Mouse (Mus musculus): ENCODE data around the gene Rnf146. TPM values are rescaled to one million over a fixed set of nuclear protein-coding genes. Genes with fewer than 3 reads are reported as not detected.
A peak's percentile ranks its signal among the peaks of the same experiment; 100 is the strongest.
"Not testable (repeated sequence)": the region's sequence is repeated elsewhere in the genome, so short reads cannot be mapped to it uniquely, and the experiment has no call there.

Rnf146 gene
- 66.4 and 81.2 TPM in 2 replicates for polyA plus RNA-seq (2016; fragmentation: Nextera tagmentation; extraction: Ambion mirVana)

DNA sequence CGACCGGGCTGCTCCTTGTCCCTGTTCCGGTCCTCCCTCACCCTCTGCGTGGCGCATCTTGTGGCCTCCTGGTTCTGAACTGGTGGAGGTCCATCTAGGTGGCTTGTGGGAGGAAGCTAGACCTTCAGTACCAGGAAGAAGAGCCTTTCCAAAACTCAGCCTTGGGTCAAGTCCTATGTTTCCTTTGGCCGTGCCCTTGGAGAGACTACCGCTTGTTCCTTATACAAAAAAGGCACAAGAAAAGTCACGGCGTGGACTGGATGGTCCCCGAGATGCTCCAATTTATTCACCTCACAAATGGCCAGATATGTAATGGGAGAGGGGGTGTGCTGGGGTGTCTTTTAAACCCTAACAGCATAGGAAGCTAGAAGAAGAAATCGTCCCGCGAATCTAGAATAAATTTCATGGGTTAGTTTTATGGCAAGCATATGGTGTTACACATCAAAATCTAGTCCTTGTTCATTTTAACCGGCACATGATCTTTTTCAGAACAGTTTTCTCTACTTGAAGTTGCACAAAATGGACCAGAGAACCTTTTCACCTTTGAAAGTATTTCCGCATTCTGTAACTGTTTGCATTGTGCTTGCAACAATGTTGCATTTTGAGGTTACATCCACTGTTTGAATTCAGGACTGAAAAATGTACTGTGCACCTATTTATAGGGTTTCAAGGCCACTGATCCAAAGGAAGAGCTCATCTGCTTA lies at the start of gene Rnf146:
Gene Rnf146, minus strand, starts transcription at position 246 of the 704 bp plus-strand sequence.
- no peaks in the 10 kb centered on the region for H3K27me3 ChIP-seq
- ATAC-seq (ENCODE audit: low FRiP score, low read depth): no peak
- H3K4me1 ChIP-seq: peaks cover 17% of the 10 kb centered on the region
- H3K9ac ChIP-seq (replicated peaks): peak within 1 kb of the TSS; percentile 98
- WGBS: 11% methylated on average over 15 of the region's 15 CpGs
- no peaks in the 10 kb centered on the region for H3K36me3 ChIP-seq
- peak within 1 kb of the TSS; percentile 92 for H3K4me3 ChIP-seq
- no peaks in the 10 kb centered on the region for H3K9me3 ChIP-seq
- H3K27ac ChIP-seq (replicated peaks): peak within 1 kb of the TSS; percentile 99
- peak within 1 kb of the TSS; percentile 59 for H3K4me2 ChIP-seq (replicated peaks)

DNA sequence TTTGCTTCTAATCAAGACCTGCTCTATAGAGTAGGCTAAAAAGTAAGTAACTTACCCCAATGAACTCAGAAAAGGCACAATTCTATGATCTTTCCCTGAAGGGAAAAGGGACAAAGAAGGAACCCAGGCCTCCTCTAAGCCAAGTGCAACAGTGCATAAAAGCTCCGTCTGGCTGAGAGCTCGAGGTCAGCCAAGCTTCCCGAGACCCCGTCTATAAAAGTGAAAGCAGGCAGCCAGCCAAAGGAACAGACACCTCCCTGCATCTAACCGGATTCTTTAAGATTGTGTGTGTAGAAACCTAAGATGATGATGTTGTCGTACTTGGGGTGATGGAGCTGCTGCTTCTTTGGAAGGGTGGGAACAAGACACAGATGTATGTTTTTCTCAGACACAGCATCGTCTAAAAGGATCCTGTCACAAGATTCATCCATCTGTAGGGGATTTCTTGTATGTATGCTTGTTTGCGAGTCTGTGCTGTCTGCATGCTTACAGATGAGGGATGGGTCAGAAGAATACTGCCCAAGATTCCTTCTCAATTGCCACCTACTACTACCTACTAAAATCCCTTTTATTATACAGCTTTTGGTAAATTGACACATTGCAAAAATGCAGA lies 40.5 kb upstream of the Rnf146 start:
- H3K4me1 ChIP-seq: no peaks in the 10 kb centered on the region
- H3K27me3 ChIP-seq: no peaks in the 10 kb centered on the region
- 41% methylated on average over 8 of the region's 8 CpGs for WGBS
- no peak overlapping the region for H3K4me2 ChIP-seq (replicated peaks)
- no peak overlapping the region for H3K27ac ChIP-seq (replicated peaks)
- no peak for ATAC-seq (ENCODE audit: low FRiP score, low read depth)
- no peaks in the 10 kb centered on the region for H3K36me3 ChIP-seq
- H3K4me3 ChIP-seq: no peak overlapping the region
- no peak overlapping the region for H3K9ac ChIP-seq (replicated peaks)
- H3K9me3 ChIP-seq: no peaks in the 10 kb centered on the region

DNA sequence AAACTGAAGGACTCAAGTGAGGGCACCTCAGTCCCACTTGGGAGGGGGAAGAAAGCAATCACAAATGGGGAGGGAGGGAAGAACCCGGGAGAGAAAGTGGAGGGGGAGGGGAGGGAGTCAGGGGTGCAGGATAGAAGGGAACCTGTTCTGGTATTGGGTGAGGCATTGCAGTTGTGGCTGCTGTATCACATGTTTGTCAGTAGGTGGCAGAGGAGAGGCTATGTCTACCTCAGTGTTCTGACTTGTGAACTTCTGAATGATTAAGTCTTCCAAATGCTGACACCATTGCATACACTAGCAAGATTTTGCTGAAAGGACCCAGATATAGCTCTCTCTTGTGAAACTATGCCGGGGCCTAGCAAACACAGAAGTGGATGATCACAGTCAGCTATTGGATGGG lies 32.6 kb upstream of the Rnf146 start:
- H3K4me3 ChIP-seq; H3K4me2 ChIP-seq (replicated peaks); H3K27me3 ChIP-seq; H3K27ac ChIP-seq (replicated peaks); H3K4me1 ChIP-seq; H3K36me3 ChIP-seq; H3K9me3 ChIP-seq; ATAC-seq (ENCODE audit: low FRiP score, low read depth); H3K9ac ChIP-seq (replicated peaks): not testable (repeated sequence)
- 73% methylated on average over 2 of the region's 2 CpGs for WGBS

DNA sequence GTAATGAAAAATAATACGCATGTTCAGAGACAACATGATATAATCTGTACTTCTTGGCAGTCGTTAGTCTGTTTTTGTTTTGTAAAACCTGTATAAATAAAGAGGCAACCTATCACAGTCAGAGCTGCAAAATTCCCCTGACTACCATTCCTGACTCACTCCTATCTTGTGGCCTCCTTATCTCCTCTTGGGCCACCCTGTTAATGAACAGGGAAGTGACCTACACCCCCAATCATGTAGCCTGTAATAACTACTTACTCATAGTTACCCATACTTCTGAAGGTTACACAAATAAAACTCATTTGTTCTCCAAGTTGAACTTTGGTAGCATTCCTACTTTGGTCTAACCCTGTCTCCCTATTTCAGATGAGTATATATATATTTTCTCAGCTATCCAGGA lies 19.3 kb upstream of the Rnf146 start:
- Histone ChIP-seq H3K9me3 (no peaks in the 10 kb centered on the region), H3K27ac (replicated peaks) (no peak overlapping the region), H3K9ac (replicated peaks) (no peak overlapping the region), H3K4me1 (no peaks in the 10 kb centered on the region), H3K36me3 (no peaks in the 10 kb centered on the region), H3K4me2 (replicated peaks) (no peak overlapping the region), H3K27me3 (no peaks in the 10 kb centered on the region), H3K4me3 (no peak overlapping the region)
- ATAC-seq (ENCODE audit: low FRiP score, low read depth): no peak
- WGBS: 94% methylated on average over 2 of the region's 2 CpGs

DNA sequence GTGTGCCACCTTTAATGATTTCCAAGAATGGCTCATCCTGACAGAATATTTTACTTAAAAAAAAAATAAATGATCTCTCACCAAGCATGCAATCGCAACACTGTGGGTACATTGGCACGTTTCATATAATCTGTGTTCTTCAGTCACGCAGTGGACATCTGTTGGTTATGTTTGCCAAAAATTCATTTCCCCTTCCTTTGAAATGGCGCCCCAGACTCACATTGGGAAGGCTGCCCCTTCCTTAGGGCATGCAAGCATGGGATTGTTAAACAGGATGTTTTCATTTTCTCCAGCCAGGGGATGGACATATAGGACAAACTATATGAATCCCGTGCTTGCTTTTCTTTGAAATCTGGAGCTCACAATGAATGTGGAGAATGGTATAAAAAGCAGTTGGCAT lies 11.8 kb upstream of the Rnf146 start:
- Histone ChIP-seq H3K4me2 (replicated peaks) (no peak overlapping the region), H3K4me1 (no peaks in the 10 kb centered on the region), H3K9me3 (no peaks in the 10 kb centered on the region), H3K36me3 (no peaks in the 10 kb centered on the region), H3K4me3 (no peak overlapping the region), H3K27ac (replicated peaks) (no peak overlapping the region), H3K27me3 (no peaks in the 10 kb centered on the region), H3K9ac (replicated peaks) (no peak overlapping the region)
- 87% methylated on average over 5 of the region's 5 CpGs for WGBS
- no peak for ATAC-seq (ENCODE audit: low FRiP score, low read depth)

DNA sequence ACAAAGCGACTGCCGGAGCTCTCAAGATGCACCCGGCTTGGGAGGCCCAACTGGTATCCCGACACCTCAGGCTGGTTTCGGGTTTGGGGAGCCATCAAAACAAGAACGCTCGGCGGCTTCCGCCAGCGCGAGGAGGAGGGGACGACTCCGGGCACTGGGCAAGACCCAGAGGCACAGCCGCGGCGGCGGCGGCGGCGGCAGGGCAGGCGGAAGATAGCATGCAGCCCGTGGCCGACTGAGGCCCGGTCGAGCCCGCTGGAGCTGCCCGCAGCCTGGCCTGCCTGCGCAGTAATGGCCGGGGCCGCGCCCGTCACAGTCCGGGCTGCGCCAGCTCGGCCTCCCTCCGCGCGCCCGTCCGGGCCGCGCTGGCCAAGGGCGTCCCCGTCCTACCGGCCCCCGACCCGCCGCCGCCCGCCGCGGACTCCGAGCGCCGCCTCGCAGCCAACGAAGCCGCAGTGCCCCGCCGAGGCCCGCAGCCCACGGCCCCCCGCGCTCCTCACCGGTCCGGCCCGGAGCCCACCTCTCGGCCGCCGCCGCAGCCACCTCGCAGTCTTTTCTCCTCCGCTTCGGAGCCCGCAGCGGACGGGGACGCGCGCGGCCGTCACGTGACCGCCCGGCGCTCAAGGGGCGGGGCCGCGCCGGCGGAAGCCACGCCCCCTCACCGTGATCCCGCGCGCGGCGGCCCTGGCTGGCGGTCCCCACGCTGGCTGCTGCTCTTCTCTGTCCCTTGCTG lies 612 bp downstream of the Rnf146 start:
- Histone ChIP-seq H3K36me3 (no peaks in the 10 kb centered on the region), H3K4me2 (replicated peaks) (peak overlapping the region; percentile 59), H3K4me1 (peaks cover 20% of the 10 kb centered on the region), H3K9me3 (no peaks in the 10 kb centered on the region), H3K27ac (replicated peaks) (peak overlapping the region; percentile 99), H3K27me3 (no peaks in the 10 kb centered on the region), H3K4me3 (peak overlapping the region; percentile 92), H3K9ac (replicated peaks) (peak overlapping the region; percentile 98)
- under 1% methylated on average over 74 of the region's 100 CpGs for WGBS
- peak; percentile 97 for ATAC-seq (ENCODE audit: low FRiP score, low read depth)

DNA sequence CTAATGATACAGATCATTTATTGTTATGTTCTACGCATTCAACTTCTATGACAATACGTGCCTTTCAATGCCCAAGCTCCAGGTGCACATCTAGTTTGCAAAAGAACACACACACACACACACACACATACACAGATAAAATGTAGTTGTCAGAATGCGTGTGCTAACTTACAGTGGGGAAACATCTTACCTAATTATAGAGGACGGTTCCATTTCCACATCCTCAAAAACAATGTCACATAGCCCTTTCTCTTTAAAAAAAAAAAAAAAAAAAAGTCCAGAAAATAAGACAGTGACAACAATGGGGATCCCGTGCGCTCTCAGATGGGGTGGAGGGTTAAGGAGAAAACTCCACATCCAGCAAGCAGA lies 1.2 kb downstream of the Rnf146 start:
- 1% methylated on average over 6 of the region's 6 CpGs for WGBS

DNA sequence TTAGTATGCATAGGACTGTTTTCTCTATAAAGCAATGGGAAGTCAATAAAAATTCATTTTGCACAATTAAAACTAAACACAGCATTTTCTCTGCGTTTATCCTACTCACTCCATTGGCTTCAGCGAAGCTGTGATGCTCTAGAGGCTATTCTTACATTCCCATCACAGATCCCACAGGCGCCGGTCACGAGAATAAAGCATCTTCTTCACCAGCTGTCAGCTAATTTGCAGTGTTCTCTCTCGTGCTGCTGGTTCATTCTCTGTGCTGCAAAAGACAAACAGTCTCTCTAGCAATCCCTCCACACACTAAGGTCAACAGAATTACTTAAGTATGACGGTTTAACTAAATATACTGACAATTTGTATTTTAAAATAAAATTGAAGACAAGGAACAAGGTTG lies 8.1 kb downstream of the Rnf146 start:
- Histone ChIP-seq H3K4me1 (peaks cover 17% of the 10 kb centered on the region), H3K27me3 (no peaks in the 10 kb centered on the region), H3K4me3 (no peak overlapping the region), H3K4me2 (replicated peaks) (no peak overlapping the region), H3K9ac (replicated peaks) (no peak overlapping the region), H3K27ac (replicated peaks) (peak overlapping the region; percentile 49; the same call in 1 of the 2 replicates), H3K36me3 (peaks cover 10% of the 10 kb centered on the region; the same call in 1 of the 2 replicates), H3K9me3 (no peaks in the 10 kb centered on the region)
- 50% methylated on average over 7 of the region's 7 CpGs for WGBS
- ATAC-seq (ENCODE audit: low FRiP score, low read depth): 0 out of 2 replicates have a peak, but pooled peaks have one; percentile 51

More for the DNA sequence above, 1.2 kb downstream of the Rnf146 start:
- H3K4me1 ChIP-seq: peaks cover 22% of the 10 kb centered on the region
- peak overlapping the region; percentile 59 for H3K4me2 ChIP-seq (replicated peaks)
- H3K4me3 ChIP-seq: peak overlapping the region; percentile 92
- no peaks in the 10 kb centered on the region for H3K36me3 ChIP-seq
- H3K27me3 ChIP-seq: no peaks in the 10 kb centered on the region
- peak overlapping the region; percentile 98 for H3K9ac ChIP-seq (replicated peaks)
- peak; percentile 1; the same call in 1 of the 2 replicates for ATAC-seq (ENCODE audit: low FRiP score, low read depth)
- H3K27ac ChIP-seq (replicated peaks): peak overlapping the region; percentile 99
- no peaks in the 10 kb centered on the region for H3K9me3 ChIP-seq

DNA sequence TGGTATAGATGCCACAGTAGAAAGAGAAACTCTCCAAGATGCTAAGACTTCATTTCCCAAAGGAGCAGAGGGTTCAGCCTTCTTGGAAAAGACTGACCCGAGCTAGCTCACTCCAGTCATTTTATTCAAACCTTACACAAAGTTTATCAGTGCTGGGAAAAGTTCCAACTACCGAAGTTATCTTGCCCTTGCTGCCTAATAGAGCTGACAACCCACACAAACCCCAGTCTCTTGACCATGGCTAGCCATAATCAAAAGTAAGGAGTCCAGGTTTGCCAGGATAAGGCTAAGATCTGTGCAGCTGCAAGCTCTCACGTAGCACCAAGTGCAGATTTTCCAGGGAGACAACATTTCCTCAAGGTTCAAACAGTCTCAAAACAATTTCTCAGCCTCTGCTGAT lies 9.7 kb downstream of the Rnf146 start:
- no peaks in the 10 kb centered on the region for H3K9me3 ChIP-seq
- H3K27me3 ChIP-seq: no peaks in the 10 kb centered on the region
- 70% methylated on average over 3 of the region's 3 CpGs for WGBS
- H3K27ac ChIP-seq (replicated peaks): no peak overlapping the region
- H3K9ac ChIP-seq (replicated peaks): no peak overlapping the region
- H3K4me2 ChIP-seq (replicated peaks): no peak overlapping the region
- no peak overlapping the region for H3K4me3 ChIP-seq
- peaks cover 13% of the 10 kb centered on the region for H3K4me1 ChIP-seq
- H3K36me3 ChIP-seq: peaks cover 11% of the 10 kb centered on the region
- ATAC-seq (ENCODE audit: low FRiP score, low read depth): no peak

DNA sequence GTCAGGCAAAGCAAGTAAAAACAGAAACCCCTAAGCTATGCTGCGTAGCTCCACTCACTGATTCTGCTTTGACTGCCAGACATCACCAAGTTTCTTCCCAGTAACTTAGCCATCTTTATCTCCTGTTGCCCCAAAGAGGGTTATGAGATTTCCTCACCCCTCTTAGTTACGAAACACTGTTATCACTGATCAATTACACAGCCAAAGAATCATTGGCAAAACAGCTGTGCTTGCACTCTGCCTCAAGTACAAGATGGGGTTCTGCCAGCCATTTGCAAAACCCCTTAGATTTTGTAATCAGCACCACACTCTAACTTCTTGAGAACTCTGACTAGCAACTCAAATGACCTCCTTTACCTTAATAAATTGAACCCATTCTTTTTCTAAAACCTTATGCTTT lies 10.8 kb downstream of the Rnf146 start:
- peaks cover 23% of the 10 kb centered on the region for H3K36me3 ChIP-seq
- H3K9me3 ChIP-seq: no peaks in the 10 kb centered on the region
- H3K4me1 ChIP-seq: peaks cover 7% of the 10 kb centered on the region; the same call in 1 of the 2 replicates
- H3K4me3 ChIP-seq: no peak overlapping the region
- no peak overlapping the region for H3K9ac ChIP-seq (replicated peaks)
- no peak overlapping the region for H3K4me2 ChIP-seq (replicated peaks)
- no peak for ATAC-seq (ENCODE audit: low FRiP score, low read depth)
- 96% methylated on average over 2 of the region's 2 CpGs for WGBS
- H3K27me3 ChIP-seq: no peaks in the 10 kb centered on the region
- H3K27ac ChIP-seq (replicated peaks): no peak overlapping the region

DNA sequence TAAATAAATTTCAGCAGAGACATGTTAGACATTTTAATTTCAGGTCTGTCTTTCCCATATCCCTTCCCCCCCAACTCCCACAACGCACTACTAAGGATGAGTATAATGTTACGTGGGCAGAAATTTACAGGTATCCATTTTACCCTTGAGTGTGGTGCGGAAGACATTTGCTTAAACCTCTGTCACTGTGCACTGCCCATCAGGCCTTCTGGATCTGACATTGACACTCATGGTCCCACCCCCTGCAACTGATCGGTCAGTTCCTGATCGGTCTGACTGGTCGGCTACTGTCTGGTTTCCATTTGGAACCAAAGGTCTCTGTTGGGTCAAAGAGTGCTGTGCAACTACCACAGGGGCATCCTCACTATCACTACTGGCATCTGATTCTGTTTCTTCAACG lies 15.6 kb downstream of the Rnf146 start:
- no peak overlapping the region for H3K4me3 ChIP-seq
- H3K4me1 ChIP-seq: no peaks in the 10 kb centered on the region
- peaks cover 31% of the 10 kb centered on the region for H3K36me3 ChIP-seq
- no peak overlapping the region for H3K27ac ChIP-seq (replicated peaks)
- H3K27me3 ChIP-seq: no peaks in the 10 kb centered on the region
- no peak overlapping the region for H3K4me2 ChIP-seq (replicated peaks)
- 98% methylated on average over 7 of the region's 7 CpGs for WGBS
- H3K9me3 ChIP-seq: no peaks in the 10 kb centered on the region
- ATAC-seq (ENCODE audit: low FRiP score, low read depth): no peak
- H3K9ac ChIP-seq (replicated peaks): no peak overlapping the region

DNA sequence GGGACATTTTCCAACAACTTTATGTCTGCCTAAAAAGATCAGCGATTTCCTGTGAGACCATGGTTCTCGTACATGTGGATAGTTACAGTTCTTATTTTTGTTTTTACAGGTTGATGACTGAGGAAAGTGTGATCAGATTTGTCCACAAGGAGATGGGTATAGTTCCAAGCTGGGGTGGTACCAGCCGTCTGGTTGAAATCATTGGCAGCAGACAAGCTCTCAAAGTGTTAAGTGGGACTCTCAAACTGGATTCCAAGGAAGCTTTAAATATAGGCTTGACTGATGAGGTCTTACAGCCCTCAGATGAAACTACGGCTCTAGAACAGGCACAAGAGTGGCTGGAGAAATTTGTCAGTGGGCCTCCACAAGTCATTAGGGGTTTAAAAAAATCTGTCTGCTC lies 18.0 kb downstream of the Rnf146 start:
- H3K9me3 ChIP-seq: no peaks in the 10 kb centered on the region
- H3K27ac ChIP-seq (replicated peaks): no peak overlapping the region
- H3K4me2 ChIP-seq (replicated peaks): no peak overlapping the region
- no peak overlapping the region for H3K9ac ChIP-seq (replicated peaks)
- H3K27me3 ChIP-seq: no peaks in the 10 kb centered on the region
- 94% methylated on average over 4 of the region's 4 CpGs for WGBS
- ATAC-seq (ENCODE audit: low FRiP score, low read depth): no peak
- H3K4me1 ChIP-seq: no peaks in the 10 kb centered on the region
- no peak overlapping the region for H3K4me3 ChIP-seq
- H3K36me3 ChIP-seq: peaks cover 31% of the 10 kb centered on the region

Data from midbrain, embryonic 12.5 days (tissue).